Mouse (Mus musculus) heart, adult 2 months (tissue): ENCODE measurements around the gene Limk2.

ENCODE experiments used
- CTCF ChIP-seq: fragments of 200-600 bp; IDR thresholded peaks from 2 replicates; pipeline ENCODE4 v1.8.1; 2022; ENCODE audit warnings: antibody characterized with exemption, mild to moderate bottlenecking, moderate library complexity
- POLR2A ChIP-seq: fragments of 200-500 bp; IDR thresholded peaks from 2 replicates; pipeline ENCODE4 v1.6.1; 2011; ENCODE audit warnings: mild to moderate bottlenecking, low read depth, low read length, control low read depth; ENCODE audit not compliant: insufficient read depth

DNA sequence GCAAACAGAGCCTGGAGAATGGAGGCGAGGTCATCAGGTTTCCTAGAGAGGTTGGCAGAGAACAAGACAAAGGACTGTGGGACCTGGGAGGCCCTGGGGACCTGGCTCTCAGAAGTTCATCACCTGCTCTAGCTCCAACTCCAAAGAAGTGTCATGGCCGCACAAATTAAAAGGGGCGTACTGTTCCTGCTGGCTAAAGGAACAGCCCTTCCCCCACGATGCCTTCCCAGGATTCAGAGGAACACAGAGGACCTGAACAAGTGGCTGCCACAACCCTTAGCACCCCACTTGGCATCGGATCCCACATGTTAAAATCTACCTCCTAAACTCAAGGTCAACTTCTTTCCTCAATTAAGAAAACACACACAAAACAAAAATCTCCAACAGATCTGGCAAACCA, 39.5 kb downstream of the Limk2 start:
- no peak for TF ChIP-seq CTCF
- no peak for TF ChIP-seq POLR2A
